Mouse (Mus musculus) urinary bladder, postnatal 36 days (tissue): ENCODE measurements around the gene Gm9887.

ENCODE experiments used
- DNase-seq, 2 experiments: peaks; one replicate each; pipeline ENCODE4 v3.0.0; 2022; ENCODE audit warnings: low spot score in 2 of 2, mixed read lengths in 1 of 2

Gene Gm9887

GRCm38 (mm10) chr12:69360997-69361899 is 11.0 kb downstream of the Gm9887 start:
- peak; percentile 99 for DNase-seq

- peak; percentile 28 to 31 for DNase-seq
Measured at GRCm38 (mm10) chr12:69360655-69360996, 11.6 kb downstream of the Gm9887 start.

GRCm38 (mm10) chr12:69357300-69357646 is 15.0 kb downstream of the Gm9887 start:
- DNase-seq = no peak

GRCm38 (mm10) chr12:69356546-69357299 is 15.5 kb downstream of the Gm9887 start, which contains the start of gene Nemf:
Gene Nemf (minus strand): TSS chr12:69357165.
- DNase-seq = peak; percentile 79 to 85

- DNase-seq = no peak
Measured at GRCm38 (mm10) chr12:69351685-69352084, 20.6 kb downstream of the Gm9887 start.

- DNase-seq = no peak
Measured at GRCm38 (mm10) chr12:69349928-69350327, 22.3 kb downstream of the Gm9887 start.

GRCm38 (mm10) chr12:69333547-69333946 is 38.7 kb downstream of the Gm9887 start:
- DNase-seq = peak; percentile 9 to 13

GRCm38 (mm10) chr12:69332147-69332546 is 40.1 kb downstream of the Gm9887 start:
- DNase-seq = no peak

GRCm38 (mm10) chr12:69331187-69331586 is 41.1 kb downstream of the Gm9887 start:
- no peak for DNase-seq
